Mouse (Mus musculus) embryo, embryonic 10.5 days (tissue): Measurements from ENCODE around the gene Gli2.

Source experiments
- DNase-seq: peaks from one replicate; pipeline ENCODE4 v3.0.0-alpha.2; 2015; ENCODE audit warnings: low spot score

Gli2 gene

GRCm38 (mm10) chr1:118795415-118796167, 257.8 kb downstream of the Gli2 start:
- no peak for DNase-seq

DNA sequence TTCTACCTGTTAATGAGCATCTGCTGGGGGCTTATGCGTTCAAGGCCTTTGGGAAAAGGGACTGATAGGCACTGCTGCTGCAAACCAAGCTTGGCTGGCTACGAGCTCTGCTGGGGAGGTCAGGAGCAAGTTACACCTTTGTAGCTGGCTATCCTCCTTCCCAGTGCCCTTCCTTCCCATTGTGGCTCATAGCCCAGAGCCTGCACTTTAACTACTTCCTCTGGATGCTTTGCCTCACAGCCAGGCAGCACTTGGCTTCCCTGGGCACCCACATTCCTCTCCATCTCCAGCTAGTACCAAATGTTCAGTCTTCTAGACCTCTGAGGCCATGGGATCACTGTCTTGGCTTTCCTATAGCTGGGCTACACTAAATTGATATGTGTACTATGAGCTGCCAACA, 263.5 kb downstream of the Gli2 start:
- DNase-seq: no peak

DNA sequence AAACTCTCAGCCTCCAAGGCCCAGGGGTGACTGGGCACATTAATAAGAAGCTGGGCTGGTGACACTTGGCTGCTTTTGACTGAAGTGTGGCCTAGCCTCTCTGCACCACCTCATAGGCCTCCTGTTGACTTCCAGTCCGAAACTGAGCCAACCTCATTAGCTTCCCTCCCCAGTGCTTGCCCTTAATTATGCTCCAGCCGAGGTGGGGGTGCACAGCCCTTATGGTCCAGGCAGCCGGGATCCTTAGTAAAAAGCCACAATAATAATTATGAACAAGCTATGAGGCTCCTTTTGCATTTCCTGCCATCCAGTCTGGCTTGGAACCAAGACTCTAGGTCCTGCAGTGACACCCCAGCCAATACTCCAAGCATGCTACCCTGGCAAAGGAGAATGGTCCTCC, 264.0 kb downstream of the Gli2 start:
- DNase-seq: no peak

DNA sequence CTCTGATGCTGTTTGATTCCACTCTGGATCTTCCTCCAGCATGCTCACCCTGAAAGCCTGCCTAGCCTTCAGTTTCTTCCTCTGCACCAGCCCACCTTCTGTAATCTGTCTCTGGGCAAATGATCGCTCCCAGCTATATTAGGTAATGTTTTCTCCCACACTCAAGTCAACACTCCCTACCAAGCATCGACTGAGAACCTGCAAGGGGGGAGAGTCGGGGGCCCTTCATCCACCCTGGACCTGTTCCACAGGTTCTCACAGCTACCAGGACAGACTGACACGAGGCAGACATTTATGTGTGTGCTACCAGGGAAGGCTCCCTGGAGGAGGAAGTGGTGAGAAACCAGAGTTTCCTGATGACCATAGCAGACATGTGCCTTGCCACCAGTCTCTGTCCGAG, 264.6 kb downstream of the Gli2 start:
- no peak for DNase-seq

DNA sequence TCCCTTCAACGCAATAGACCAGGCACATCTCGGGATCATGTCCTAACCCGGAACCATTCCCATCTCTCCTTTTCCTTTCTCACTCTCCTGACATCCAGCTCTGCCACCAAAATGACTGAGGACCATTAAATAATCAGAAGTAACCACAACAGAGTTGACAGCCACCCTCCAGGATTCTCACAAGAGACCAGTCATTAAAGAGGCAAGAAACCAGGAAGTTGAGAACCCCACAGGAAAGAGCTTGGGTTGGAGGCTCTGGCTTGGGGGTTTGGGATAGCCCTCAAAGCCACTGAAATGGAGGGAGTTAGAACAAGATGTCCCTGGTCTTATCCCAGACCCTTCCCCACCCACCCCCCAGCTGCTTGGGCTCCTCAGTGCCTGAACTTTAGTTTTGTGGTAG, 265.9 kb downstream of the Gli2 start:
- no peak for DNase-seq
